Mouse (Mus musculus): Measurements from ENCODE around the gene Ctrl.

GRCm38 (mm10) chr8:105969367-105969766, 35.7 kb upstream of the Ctrl start:
- TF ChIP-seq POLR2A (IDR thresholded peaks at IDR 0.05; ENCODE audit: low read depth, low read length) (no peak), CTCF (conservative IDR thresholded peaks at IDR 0.05; ENCODE audit: insufficient read depth, insufficient read length, low read depth, low read length) (no peak)

Measured in kidney, adult 2 months (tissue).